Mouse (Mus musculus) G1E (cell line): ENCODE data around the gene Rai1.

Experiments used
- CTCF ChIP-seq: IDR thresholded peaks from 2 replicates; pipeline ENCODE4 v1.5.1; 2012; ENCODE audit warnings: low read depth, low read length, inconsistent platforms, mixed read lengths
- GATA1 ChIP-seq: IDR thresholded peaks from 2 replicates; pipeline ENCODE4 v1.6.1; 2012; ENCODE audit warnings: borderline replicate concordance, low read length, inconsistent platforms, mixed read lengths
- GATA2 ChIP-seq: IDR thresholded peaks from 2 replicates; pipeline ENCODE4 v1.6.1; 2012; ENCODE audit warnings: low read depth, low read length, inconsistent platforms, borderline replicate concordance
- POLR2AphosphoS5 ChIP-seq: IDR thresholded peaks from 2 replicates; pipeline ENCODE4 v1.6.1; 2012; ENCODE audit warnings: low read depth, low read length, inconsistent platforms; ENCODE audit not compliant: insufficient replicate concordance

- TF ChIP-seq CTCF, result no peak
- TF ChIP-seq POLR2AphosphoS5, result no peak
- no peak for TF ChIP-seq GATA2
- TF ChIP-seq GATA1, result no peak
These were observed 5.6 kb downstream of the Rai1 start for GRCm38 (mm10) chr11:60110386-60110785.
